16 mouse cellular contexts compared by ENCODE assay signal in genomic region chr4:128373196-128373595, GRCm38 (mm10).
A peak's percentile ranks its signal among the peaks of the same experiment; 100 is the strongest.
DNase-seq lines count a peak whose midpoint lies in the region; ATAC-seq lines count a peak whose summit lies in the region.
"Had no signal": no experiment of that assay in that cellular context is flagged by ENCODE, and none has a peak within 500 bp of the region (broad histone marks: within the 10 kb centered on the region; RNA-seq: fewer than 3 reads in every experiment).

No protein-coding gene starts in this region.

- no peaks in the 10 kb centered on the region for H3K4me1 ChIP-seq in midbrain, embryonic 11.5 days (ENCODE audit: control insufficient read depth, insufficient read depth, low read length)
- H3K4me1 ChIP-seq in midbrain, embryonic 13.5 days (replicated peaks), result no peaks in the 10 kb centered on the region
- H3K4me1 ChIP-seq: embryonic facial prominence, embryonic 13.5 days; embryonic facial prominence, embryonic 15.5 days; forebrain, embryonic 10.5 days; forebrain, embryonic 12.5 days had no signal

- H3K27me3 ChIP-seq in midbrain, embryonic 11.5 days (ENCODE audit: control insufficient read depth, insufficient read depth, low read length), result no peaks in the 10 kb centered on the region
- H3K27me3 ChIP-seq in midbrain, embryonic 13.5 days, result no peaks in the 10 kb centered on the region
- H3K27me3 ChIP-seq: embryonic facial prominence, embryonic 13.5 days; forebrain, embryonic 12.5 days had no signal

- no peak overlapping the region for H3K27ac ChIP-seq in midbrain, embryonic 11.5 days (ENCODE audit: low read depth, low read length)
- H3K27ac ChIP-seq in midbrain, embryonic 13.5 days, result no peak overlapping the region
- H3K27ac ChIP-seq: embryonic facial prominence, embryonic 13.5 days; embryonic facial prominence, embryonic 15.5 days; forebrain, embryonic 10.5 days; forebrain, embryonic 12.5 days had no signal

- no peaks in the 10 kb centered on the region for H3K9me3 ChIP-seq in midbrain, embryonic 11.5 days (ENCODE audit: control insufficient read depth, low read length)
- H3K9me3 ChIP-seq in midbrain, embryonic 13.5 days, result no peaks in the 10 kb centered on the region
- H3K9me3 ChIP-seq: embryonic facial prominence, embryonic 13.5 days; embryonic facial prominence, embryonic 15.5 days; forebrain, embryonic 10.5 days; forebrain, embryonic 12.5 days had no signal

- peak; percentile 39 to 71 for DNase-seq in cerebellum, postnatal 10 days
- peak; percentile 14 for DNase-seq in midbrain, embryonic 11.5 days (ENCODE audit: low spot score, missing footprints)
- DNase-seq: adrenal gland, adult 2 months; adrenal gland, postnatal 10 days; adrenal gland, postnatal 25 days; cerebellum, postnatal 36 days; embryo, embryonic 11 days had no signal

- WGBS in midbrain, embryonic 11.5 days, result 91% methylated on average over 6 of the region's 6 CpGs
- 89% methylated on average over 6 of the region's 6 CpGs for WGBS in midbrain, embryonic 13.5 days

- H3K36me3 ChIP-seq in midbrain, embryonic 11.5 days (ENCODE audit: control insufficient read depth, insufficient read depth, low read length), result no peaks in the 10 kb centered on the region
- peaks cover 34% of the 10 kb centered on the region for H3K36me3 ChIP-seq in midbrain, embryonic 13.5 days
- H3K36me3 ChIP-seq: embryonic facial prominence, embryonic 13.5 days; embryonic facial prominence, embryonic 15.5 days; forebrain, embryonic 10.5 days; forebrain, embryonic 12.5 days had no signal

- no peak overlapping the region for H3K4me3 ChIP-seq in midbrain, embryonic 11.5 days (ENCODE audit: low read depth, low read length)
- H3K4me3 ChIP-seq in midbrain, embryonic 13.5 days (replicated peaks), result no peak overlapping the region
- H3K4me3 ChIP-seq: embryonic facial prominence, embryonic 13.5 days; embryonic facial prominence, embryonic 15.5 days; erythroblast, embryonic 14.5 days; forebrain, embryonic 10.5 days; forebrain, embryonic 12.5 days had no signal

- H3K9ac ChIP-seq in midbrain, embryonic 11.5 days (ENCODE audit: low read length), result no peak overlapping the region
- H3K9ac ChIP-seq in midbrain, embryonic 13.5 days (replicated peaks), result no peak overlapping the region
- H3K9ac ChIP-seq: embryonic facial prominence, embryonic 13.5 days; embryonic facial prominence, embryonic 15.5 days; forebrain, embryonic 12.5 days had no signal

- H3K4me2 ChIP-seq in midbrain, embryonic 11.5 days, result no peak overlapping the region
- H3K4me2 ChIP-seq in midbrain, embryonic 13.5 days (replicated peaks), result no peak overlapping the region
- H3K4me2 ChIP-seq: embryonic facial prominence, embryonic 13.5 days; embryonic facial prominence, embryonic 15.5 days; forebrain, embryonic 12.5 days had no signal

- no peak for ATAC-seq in cerebellum, adult (ENCODE audit: insufficient number of reproducible peaks, low FRiP score, low TSS enrichment)
- no peak for ATAC-seq in midbrain, embryonic 11.5 days (ENCODE audit: low FRiP score)
- no peak for ATAC-seq in midbrain, embryonic 13.5 days
- ATAC-seq: forebrain, embryonic 14.5 days; forebrain, embryonic 16.5 days had no signal
